Mouse (Mus musculus) midbrain, embryonic 14.5 days (tissue): ENCODE measurements around the gene Cst8. TPM values are rescaled to one million over a fixed set of nuclear protein-coding genes. Genes with fewer than 3 reads are reported as not detected.
"Not testable (repeated sequence)": the region's sequence is repeated elsewhere in the genome, so short reads cannot be mapped to it uniquely, and the experiment has no call there.

Experiments used
- ATAC-seq: fragments of 200-750 bp; cut with Nextera tagmentation; 2 replicates; pipeline ENCODE4 v1.8.0; 2017; ENCODE audit warnings: moderate number of reproducible peaks, moderate library complexity; ENCODE audit not compliant: low FRiP score, low TSS enrichment
- DNase-seq: peaks from one replicate; pipeline ENCODE4 v3.0.0-alpha.2; 2015
- H3K27ac ChIP-seq: fragments of 300-500 bp; sonication (generic); replicated peaks from 2 replicates; pipeline ENCODE4 v1.5.1; 2014; ENCODE audit warnings: mild to moderate bottlenecking, low read depth, low read length, moderate library complexity
- H3K27me3 ChIP-seq: fragments of 300-500 bp; sonication (generic); 2 replicates; pipeline ENCODE4 v1.6.1; 2014; ENCODE audit warnings: low read length, control low read depth, mixed read lengths; ENCODE audit not compliant: control insufficient read depth, insufficient read depth
- H3K36me3 ChIP-seq: fragments of 300-500 bp; sonication (generic); 2 replicates; pipeline ENCODE4 v1.6.1; 2014; ENCODE audit warnings: low read length, control low read depth; ENCODE audit not compliant: control insufficient read depth, insufficient read depth
- H3K4me1 ChIP-seq: fragments of 300-500 bp; sonication (generic); 2 replicates; pipeline ENCODE4 v1.6.1; 2014; ENCODE audit warnings: mild to moderate bottlenecking, antibody characterized with exemption, low read length, control low read depth; ENCODE audit not compliant: control insufficient read depth, insufficient read depth
- H3K4me2 ChIP-seq: fragments of 300-500 bp; sonication (generic); 2 replicates; pipeline ENCODE4 v1.6.1; 2014; ENCODE audit warnings: mild to moderate bottlenecking, low read length, moderate library complexity
- H3K4me3 ChIP-seq: fragments of 300-500 bp; sonication (generic); replicated peaks from 2 replicates; pipeline ENCODE4 v1.5.1; 2014; ENCODE audit warnings: low read depth, low read length
- H3K9ac ChIP-seq: fragments of 300-500 bp; sonication (generic); replicated peaks from 2 replicates; pipeline ENCODE4 v1.6.1; 2014; ENCODE audit warnings: mild to moderate bottlenecking, low read length, moderate library complexity
- H3K9me3 ChIP-seq: fragments of 300-500 bp; sonication (generic); 2 replicates; pipeline ENCODE4 v1.6.1; 2016; ENCODE audit warnings: low read length, control low read depth, mixed read lengths; ENCODE audit not compliant: control insufficient read depth
- WGBS: fragments of 180-500 bp; shearing (Covaris S2); extraction: QIAGEN DNeasy Blood & Tissue Kit; methylation state at CpG from one replicate; pipeline ENCODE4 v1.1.7; 2014; 5-methylcytosine and 5-hydroxymethylcytosine counted together
- polyA plus RNA-seq: library from polyadenylated mRNA; unstranded; fragments of >200 nt; fragmentation: Nextera tagmentation; extraction: Ambion mirVana; gene quantifications from 2 replicates; pipeline ENCODE4 v1.2.1, GENCODE M21; 2014

Gene Cst8
- not detected in 2 replicates for polyA plus RNA-seq

GRCm38 (mm10) chr2:148798485-148798884 is at the start of gene Cst8:
Cst8 (plus strand) TSS chr2:148798785.
- no peaks in the 10 kb centered on the region for H3K36me3 ChIP-seq

GRCm38 (mm10) chr2:148750058-148750457 is 48.5 kb upstream of the Cst8 start, which contains the start of gene Cstl1:
Cstl1 (plus strand) TSS chr2:148750358.
- no peak for DNase-seq
- H3K4me2 ChIP-seq: no peak within 1 kb of the TSS
- WGBS: 82% methylated on average over 1 of the region's 1 CpGs
- no peak within 1 kb of the TSS for H3K9ac ChIP-seq
- ATAC-seq: no peak
- no peaks in the 10 kb centered on the region for H3K27me3 ChIP-seq
- no peak within 1 kb of the TSS for H3K27ac ChIP-seq
- H3K4me1 ChIP-seq: no peaks in the 10 kb centered on the region
- H3K36me3 ChIP-seq: no peaks in the 10 kb centered on the region
- no peak within 1 kb of the TSS for H3K4me3 ChIP-seq
- no peaks in the 10 kb centered on the region for H3K9me3 ChIP-seq

More at GRCm38 (mm10) chr2:148798485-148798884, at the start of gene Cst8:
- H3K9me3 ChIP-seq: no peaks in the 10 kb centered on the region
- ATAC-seq (no peak), DNase-seq (no peak)
- H3K4me2 ChIP-seq: no peak within 1 kb of the TSS
- H3K27ac ChIP-seq: no peak within 1 kb of the TSS
- H3K4me1 ChIP-seq: no peaks in the 10 kb centered on the region
- no peak within 1 kb of the TSS for H3K4me3 ChIP-seq
- no peaks in the 10 kb centered on the region for H3K27me3 ChIP-seq
- no peak within 1 kb of the TSS for H3K9ac ChIP-seq
- WGBS: 92% methylated on average over 1 of the region's 1 CpGs

GRCm38 (mm10) chr2:148751893-148752813 is 46.4 kb upstream of the Cst8 start:
- DNase-seq (peak; percentile 95), ATAC-seq (peak; percentile 77)
- Histone ChIP-seq H3K27ac (no peak overlapping the region), H3K27me3 (no peaks in the 10 kb centered on the region), H3K9me3 (no peaks in the 10 kb centered on the region), H3K36me3 (no peaks in the 10 kb centered on the region), H3K4me3 (peak overlapping the region; percentile 30), H3K4me1 (no peaks in the 10 kb centered on the region), H3K4me2 (peak overlapping the region; percentile 55), H3K9ac (no peak overlapping the region)
- 17% methylated on average over 15 of the region's 15 CpGs for WGBS

GRCm38 (mm10) chr2:148754310-148754846 is 44.2 kb upstream of the Cst8 start:
- Histone ChIP-seq H3K27ac (no peak overlapping the region), H3K4me3 (no peak overlapping the region), H3K4me2 (no peak overlapping the region), H3K9ac (no peak overlapping the region), H3K27me3 (no peaks in the 10 kb centered on the region), H3K4me1 (no peaks in the 10 kb centered on the region), H3K36me3 (no peaks in the 10 kb centered on the region), H3K9me3 (no peaks in the 10 kb centered on the region)
- no peak for ATAC-seq
- DNase-seq: no peak
- WGBS: 85% methylated on average over 1 of the region's 1 CpGs

GRCm38 (mm10) chr2:148763648-148764388 is 34.8 kb upstream of the Cst8 start:
- ATAC-seq (no peak), DNase-seq (no peak)
- H3K4me2 ChIP-seq: no peak overlapping the region
- no peaks in the 10 kb centered on the region for H3K27me3 ChIP-seq
- WGBS: 94% methylated on average over 1 of the region's 1 CpGs
- H3K27ac ChIP-seq: no peak overlapping the region
- no peaks in the 10 kb centered on the region for H3K9me3 ChIP-seq
- no peak overlapping the region for H3K4me3 ChIP-seq
- no peaks in the 10 kb centered on the region for H3K36me3 ChIP-seq
- no peak overlapping the region for H3K9ac ChIP-seq
- no peaks in the 10 kb centered on the region for H3K4me1 ChIP-seq

- not testable (repeated sequence) for H3K9ac ChIP-seq, ATAC-seq, H3K27ac ChIP-seq, H3K36me3 ChIP-seq, H3K4me1 ChIP-seq, H3K9me3 ChIP-seq, H3K4me2 ChIP-seq, H3K4me3 ChIP-seq, DNase-seq, H3K27me3 ChIP-seq
- WGBS: 91% methylated on average over 4 of the region's 4 CpGs
These were observed 27.2 kb upstream of the Cst8 start, which contains the start of gene Cst11 for GRCm38 (mm10) chr2:148771397-148771796. Cst11 (minus strand) TSS chr2:148771497.

GRCm38 (mm10) chr2:148781709-148782108 is 16.9 kb upstream of the Cst8 start, which contains the start of gene 8030411F24Rik:
8030411F24Rik (plus strand) TSS chr2:148782009.
- no peak for ATAC-seq
- DNase-seq: no peak
- WGBS: 4% methylated on average over 1 of the region's 1 CpGs

GRCm38 (mm10) chr2:148789142-148789541 is 9.4 kb upstream of the Cst8 start, which contains the start of gene Cst12:
Cst12 (plus strand) TSS chr2:148789361.
- ATAC-seq (no peak), DNase-seq (no peak)
- WGBS: 97% methylated on average over 6 of the region's 6 CpGs
- Histone ChIP-seq H3K4me3 (no peak within 1 kb of the TSS), H3K9me3 (no peaks in the 10 kb centered on the region), H3K27me3 (no peaks in the 10 kb centered on the region), H3K4me2 (no peak within 1 kb of the TSS), H3K9ac (no peak within 1 kb of the TSS), H3K36me3 (no peaks in the 10 kb centered on the region), H3K27ac (no peak within 1 kb of the TSS), H3K4me1 (no peaks in the 10 kb centered on the region)

More at GRCm38 (mm10) chr2:148781709-148782108, 16.9 kb upstream of the Cst8 start, which contains the start of gene 8030411F24Rik:
- no peaks in the 10 kb centered on the region for H3K9me3 ChIP-seq
- no peak within 1 kb of the TSS for H3K4me3 ChIP-seq
- H3K9ac ChIP-seq: no peak within 1 kb of the TSS
- no peaks in the 10 kb centered on the region for H3K27me3 ChIP-seq
- H3K36me3 ChIP-seq: no peaks in the 10 kb centered on the region
- no peaks in the 10 kb centered on the region for H3K4me1 ChIP-seq
- no peak within 1 kb of the TSS for H3K4me2 ChIP-seq
- H3K27ac ChIP-seq: no peak within 1 kb of the TSS
